Mouse (Mus musculus) ES-E14 (cell line): ENCODE data around the gene Pcgf3. TPM values are rescaled to one million over a fixed set of nuclear protein-coding genes. Genes with fewer than 3 reads are reported as not detected.

Experiments
- DNase-seq: peaks from one replicate; pipeline ENCODE4 v3.0.0-alpha.2; 2013; ENCODE audit warnings: low read depth, low spot score
- H3K27ac ChIP-seq: 2 replicates; pipeline ENCODE4 v1.5.1; 2012; ENCODE audit warnings: low read depth, mild to moderate bottlenecking, low read length, moderate library complexity, mixed read lengths; ENCODE audit not compliant: poor library complexity, insufficient read depth, severe bottlenecking
- H3K36me3 ChIP-seq: 2 replicates; pipeline ENCODE4 v1.6.1; 2012; ENCODE audit warnings: mild to moderate bottlenecking, low read length, moderate library complexity, mixed read lengths; ENCODE audit not compliant: control insufficient read depth, poor library complexity, insufficient read depth, severe bottlenecking
- H3K4me1 ChIP-seq, 2 experiments: fragments of 150-350 bp in 1 of 2; sonication (generic) in 1 of 2; 2 replicates each; pipeline ENCODE4 v1.6.1; 2012; ENCODE audit warnings: low read length in 2 of 2, mild to moderate bottlenecking in 1 of 2, mixed read lengths in 1 of 2; ENCODE audit not compliant: control insufficient read depth in 2 of 2, insufficient read depth in 2 of 2, poor library complexity in 1 of 2
- H3K4me3 ChIP-seq, 2 experiments: fragments of 150-350 bp in 1 of 2; sonication (generic) in 1 of 2; 2 replicates each; pipeline ENCODE4 v1.5.1; 2012; ENCODE audit warnings: low read length in 2 of 2, low read depth in 1 of 2, mild to moderate bottlenecking in 1 of 2, mixed read lengths in 1 of 2; ENCODE audit not compliant: insufficient read depth in 1 of 2, poor library complexity in 1 of 2, severe bottlenecking in 1 of 2
- H3K9ac ChIP-seq: 2 replicates; pipeline ENCODE4 v1.6.1; 2012; ENCODE audit warnings: low read depth, mild to moderate bottlenecking, low read length, mixed read lengths; ENCODE audit not compliant: poor library complexity, insufficient read depth, severe bottlenecking
- H3K9me3 ChIP-seq: fragments of 150-350 bp; sonication (generic); 2 replicates; pipeline ENCODE4 v1.6.1; 2012; ENCODE audit warnings: low read depth, mild to moderate bottlenecking, low read length; ENCODE audit not compliant: control insufficient read depth, insufficient read depth
- CHD2 ChIP-seq: IDR thresholded peaks from 2 replicates; pipeline ENCODE4 v1.6.1; 2014; ENCODE audit warnings: mild to moderate bottlenecking, low read depth, low read length, inconsistent platforms
- HCFC1 ChIP-seq: IDR thresholded peaks from 2 replicates; pipeline ENCODE4 v1.6.1; 2012; ENCODE audit warnings: low read length, inconsistent platforms, borderline replicate concordance; ENCODE audit not compliant: insufficient read depth
- MAFK ChIP-seq: IDR thresholded peaks from 2 replicates; pipeline ENCODE4 v1.6.1; 2014; ENCODE audit warnings: mild to moderate bottlenecking, low read depth, low read length, inconsistent platforms; ENCODE audit not compliant: insufficient read depth
- ZC3H11A ChIP-seq: IDR thresholded peaks from 2 replicates; pipeline ENCODE4 v1.6.1; 2012; ENCODE audit warnings: low read depth, mild to moderate bottlenecking, inconsistent platforms, low read length, borderline replicate concordance
- ZNF384 ChIP-seq: IDR thresholded peaks from 2 replicates; pipeline ENCODE4 v1.6.1; 2012; ENCODE audit warnings: low read depth, low read length, inconsistent platforms
- in situ Hi-C, 2 experiments: fragments of 600-800 bp; cut with MboI; formaldehyde crosslinking; loops; one replicate each; pipeline ENCODE4 v1.15.1; 2025; ENCODE audit warnings: low sequenced_read_pairs in 2 of 2, inconsistent platforms in 1 of 2; ENCODE audit not compliant: unreplicated experiment in 2 of 2
- total RNA-seq: library from RNA; depleted of rRNA; stranded (reverse); fragments of 300-350 nt; gene quantifications from 2 replicates; pipeline ENCODE4 v1.2.3, GENCODE M21; 2012; rRNA removed

Gene Pcgf3
- 29.1 and 29.6 TPM in 2 replicates for total RNA-seq

- H3K36me3 ChIP-seq: no peaks in the 10 kb centered on the region
- H3K27ac ChIP-seq: peak within 1 kb of the TSS; percentile 43
- in situ Hi-C loops: no loop called here
- H3K9me3 ChIP-seq: no peaks in the 10 kb centered on the region
- H3K4me1 ChIP-seq: peaks cover 0 to 7% of the 10 kb centered on the region in 2 experiments; a peak in 1 of 4 replicates
- TF ChIP-seq CHD2 (0 out of 2 replicates have a peak, but pooled peaks have one; percentile 28), ZNF384 (peak; percentile 77), ZC3H11A (no peak)
- peak; percentile 93 for DNase-seq
- H3K4me3 ChIP-seq: peak within 1 kb of the TSS; percentile 70 to 98
- peak within 1 kb of the TSS; percentile 82 for H3K9ac ChIP-seq
Measured at GRCm38 (mm10) chr5:108461082-108462065, at the start of gene Pcgf3. Pcgf3 (plus strand) TSS chr5:108461232.

- TF ChIP-seq ZNF384 (no peak), MAFK (no peak), CHD2 (no peak), ZC3H11A (no peak), HCFC1 (no peak)
- Histone ChIP-seq H3K36me3 (no peaks in the 10 kb centered on the region), H3K9me3 (no peaks in the 10 kb centered on the region), H3K4me1 (no peaks in the 10 kb centered on the region), H3K4me3 (no peak overlapping the region), H3K9ac (no peak overlapping the region), H3K27ac (no peak overlapping the region)
- in situ Hi-C loops: no loop called here
- no peak for DNase-seq
Measured at GRCm38 (mm10) chr5:108414711-108415110, 46.3 kb upstream of the Pcgf3 start.

GRCm38 (mm10) chr5:108422741-108423140 is 38.3 kb upstream of the Pcgf3 start:
- Histone ChIP-seq H3K36me3 (no peaks in the 10 kb centered on the region), H3K4me1 (no peaks in the 10 kb centered on the region), H3K9ac (no peak overlapping the region), H3K27ac (no peak overlapping the region), H3K4me3 (no peak overlapping the region), H3K9me3 (no peaks in the 10 kb centered on the region)
- in situ Hi-C loops: no loop called here
- no peak for DNase-seq
- no peak for TF ChIP-seq CHD2
- TF ChIP-seq ZNF384: no peak
- no peak for TF ChIP-seq MAFK
- no peak for TF ChIP-seq ZC3H11A
- TF ChIP-seq HCFC1: no peak

- Histone ChIP-seq H3K9ac (no peak overlapping the region), H3K27ac (no peak overlapping the region), H3K4me3 (no peak overlapping the region), H3K36me3 (no peaks in the 10 kb centered on the region), H3K4me1 (no peaks in the 10 kb centered on the region), H3K9me3 (no peaks in the 10 kb centered on the region)
- DNase-seq: no peak
- TF ChIP-seq ZNF384: no peak
- no peak for TF ChIP-seq MAFK
- TF ChIP-seq HCFC1: no peak
- no peak for TF ChIP-seq ZC3H11A
- no peak for TF ChIP-seq CHD2
- in situ Hi-C loops: no loop called here
Measured at GRCm38 (mm10) chr5:108423427-108423826, 37.6 kb upstream of the Pcgf3 start.
